Mouse (Mus musculus) stomach, postnatal 0 days (tissue): ENCODE measurements around the gene Ly6c1. TPM values are rescaled to one million over a fixed set of nuclear protein-coding genes. Genes with fewer than 3 reads are reported as not detected.
A peak's percentile ranks its signal among the peaks of the same experiment; 100 is the strongest.
"Not testable (repeated sequence)": the region's sequence is repeated elsewhere in the genome, so short reads cannot be mapped to it uniquely, and the experiment has no call there.

Source experiments
- ATAC-seq: fragments of 200-750 bp; cut with Nextera tagmentation; 2 replicates; pipeline ENCODE4 v1.8.0; 2017; ENCODE audit not compliant: low FRiP score, low TSS enrichment
- DNase-seq: peaks from one replicate; pipeline ENCODE4 v3.0.0-alpha.2; 2016; ENCODE audit warnings: low spot score
- H3K27ac ChIP-seq: fragments of 300-500 bp; sonication (generic); replicated peaks from 2 replicates; pipeline ENCODE4 v1.5.1; 2014; ENCODE audit warnings: mild to moderate bottlenecking, control low read depth
- H3K27me3 ChIP-seq: fragments of 300-500 bp; sonication (generic); 2 replicates; pipeline ENCODE4 v1.6.1; 2014; ENCODE audit warnings: low read length; ENCODE audit not compliant: control insufficient read depth, insufficient read depth
- H3K36me3 ChIP-seq: fragments of 300-500 bp; sonication (generic); 2 replicates; pipeline ENCODE4 v1.6.1; 2014; ENCODE audit warnings: low read length, mixed read lengths; ENCODE audit not compliant: control insufficient read depth, insufficient read depth
- H3K4me1 ChIP-seq: fragments of 300-500 bp; sonication (generic); replicated peaks from 2 replicates; pipeline ENCODE4 v1.6.1; 2014; ENCODE audit warnings: antibody characterized with exemption; ENCODE audit not compliant: control insufficient read depth, insufficient read depth
- H3K4me2 ChIP-seq: fragments of 300-500 bp; sonication (generic); replicated peaks from 2 replicates; pipeline ENCODE4 v1.6.1; 2014; ENCODE audit warnings: low read depth, mild to moderate bottlenecking, control low read depth, moderate library complexity
- H3K4me3 ChIP-seq: fragments of 300-500 bp; sonication (generic); 2 replicates; pipeline ENCODE4 v1.5.1; 2014; ENCODE audit warnings: low read depth, low read length, control low read depth
- H3K9ac ChIP-seq: fragments of 300-500 bp; sonication (generic); 2 replicates; pipeline ENCODE4 v1.6.1; 2014; ENCODE audit warnings: mild to moderate bottlenecking, low read length, control low read depth, mixed read lengths
- H3K9me3 ChIP-seq: fragments of 300-500 bp; sonication (generic); 2 replicates; pipeline ENCODE4 v1.6.1; 2016; ENCODE audit warnings: low read length; ENCODE audit not compliant: control insufficient read depth
- CTCF ChIP-seq: IDR thresholded peaks from 2 replicates; pipeline ENCODE4 v1.5.1; 2016; ENCODE audit warnings: antibody characterized with exemption, low read depth, mild to moderate bottlenecking, moderate library complexity
- WGBS: fragments of 180-500 bp; shearing (Covaris S2); extraction: QIAGEN DNeasy Blood & Tissue Kit; methylation state at CpG from one replicate; pipeline ENCODE4 v1.1.7; 2014; 5-methylcytosine and 5-hydroxymethylcytosine counted together
- polyA plus RNA-seq: library from polyadenylated mRNA; unstranded; fragments of >200 nt; fragmentation: Nextera tagmentation; extraction: Ambion mirVana; gene quantifications from 2 replicates; pipeline ENCODE4 v1.2.1, GENCODE M21; 2015

Ly6c1 gene
- polyA plus RNA-seq, 1 experiment from 2014 or later = 37.0 TPM

DNA sequence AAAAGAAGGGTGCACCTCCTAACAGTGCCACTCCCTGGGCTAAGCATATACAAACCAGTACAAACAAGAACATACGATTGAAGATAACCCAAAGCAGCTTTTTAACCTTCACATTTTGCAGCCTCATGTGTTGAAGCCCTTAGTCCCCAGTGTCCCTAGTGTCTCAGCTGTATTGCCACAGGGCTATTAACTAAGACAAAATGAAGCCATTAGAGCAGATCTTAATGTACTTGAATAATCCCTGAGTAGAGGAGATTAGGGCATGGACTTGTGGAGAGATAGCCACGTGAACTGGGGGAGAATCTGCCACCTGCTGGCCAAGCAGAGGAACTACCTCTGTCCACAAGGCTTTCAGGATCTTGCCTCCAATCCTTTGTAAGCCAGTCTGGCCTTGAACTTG, 29.2 kb downstream of the Ly6c1 start:
- not testable (repeated sequence) for H3K4me1 ChIP-seq, H3K4me3 ChIP-seq, H3K27ac ChIP-seq, H3K27me3 ChIP-seq, H3K36me3 ChIP-seq, H3K9me3 ChIP-seq, H3K9ac ChIP-seq, H3K4me2 ChIP-seq
- peak; percentile 82 for TF ChIP-seq CTCF
- ATAC-seq = peak; percentile 77
- DNase-seq = peak; percentile 24
- WGBS = 25% methylated on average over 2 of the region's 2 CpGs

Other genes with a start within 250 kb of the Ly6c1 start
- 5.4 and 7.7 TPM in 2 replicates for gene Gml2, start 229.8 kb downstream of the Ly6c1 start, polyA plus RNA-seq
- gene 2010109I03Rik, start 151.8 kb downstream of the Ly6c1 start, polyA plus RNA-seq = 31.4 and 34.7 TPM in 2 replicates
- gene Ly6i, start 65.4 kb downstream of the Ly6c1 start, polyA plus RNA-seq = not detected in 2 replicates
- 23.4 and 25.5 TPM in 2 replicates for gene Ly6a, start 50.8 kb downstream of the Ly6c1 start, polyA plus RNA-seq
- gene Ly6c2, start 63.1 kb upstream of the Ly6c1 start, polyA plus RNA-seq = 1.0 and 1.6 TPM in 2 replicates
- not detected in 2 replicates for gene Ly6g, start 106.4 kb upstream of the Ly6c1 start, polyA plus RNA-seq
- gene BC025446, start 167.5 kb upstream of the Ly6c1 start, polyA plus RNA-seq = 0.44 and 0.65 TPM in 2 replicates
- gene Ly6f, start 219.6 kb upstream of the Ly6c1 start, polyA plus RNA-seq = not detected in 2 replicates